Mouse (Mus musculus) adrenal gland, postnatal 0 days (tissue): ENCODE measurements around the gene Dxo. TPM values are rescaled to one million over a fixed set of nuclear protein-coding genes. Genes with fewer than 3 reads are reported as not detected.

Experiments
- microRNA-seq: library from miRNA; unstranded; fragments of <30 nt; microRNA quantifications from one replicate; pipeline ENCODE4, GENCODE M21; 2016; ENCODE audit warnings: borderline replicate concordance; ENCODE audit not compliant: insufficient number of aligned reads
- polyA plus RNA-seq: library from polyadenylated mRNA; unstranded; fragments of >200 nt; fragmentation: Nextera tagmentation; extraction: Ambion mirVana; gene quantifications from 2 replicates; pipeline ENCODE4 v1.2.1, GENCODE M21; 2015

Gene Dxo
- 34.6 and 62.4 TPM in 2 replicates for polyA plus RNA-seq

GRCm38 (mm10) chr17:34836856-34837221 is at the start of gene Dxo, which contains the start of gene Stk19:
Gene Dxo, plus strand, starts transcription at chr17:34837019.
Gene Stk19, minus strand, starts transcription at chr17:34836945.

GRCm38 (mm10) chr17:34804301-34804700 is 32.5 kb upstream of the Dxo start, which contains the start of gene Cyp21a1:
Gene Cyp21a1, minus strand, starts transcription at chr17:34804561.

GRCm38 (mm10) chr17:34849722-34850516 is 13.1 kb downstream of the Dxo start, which contains the start of the genes Skiv2l and Nelfe:
Gene Skiv2l, minus strand, starts transcription at chr17:34850210.
Gene Nelfe, plus strand, starts transcription at chr17:34850391.

GRCm38 (mm10) chr17:34862416-34863081 is 25.7 kb downstream of the Dxo start, which contains the start of gene Cfb:
Gene Cfb, minus strand, starts transcription at chr17:34862518.

GRCm38 (mm10) chr17:34879336-34879879 is 42.6 kb downstream of the Dxo start, which contains the start of gene Zbtb12:
Gene Zbtb12, plus strand, starts transcription at chr17:34879483.

GRCm38 (mm10) chr17:34881683-34882310 is 45.0 kb downstream of the Dxo start, which contains the start of gene Gm20547:
Gene Gm20547, minus strand, starts transcription at chr17:34882042.

Small RNA genes within 50 kb of the gene (microRNA-seq; reads per million reads assigned to microRNA genes)
- gene Mir6970: not detected
- 1.8 reads per million for gene Mir6971
- gene Mir6972: not detected

Other genes with a start within 250 kb of the Dxo start
- gene Gpsm3, start 247.2 kb upstream of the Dxo start, polyA plus RNA-seq: 15.0 TPM in 2 replicates
- gene Pbx2, start 245.8 kb upstream of the Dxo start, polyA plus RNA-seq: 6.1 and 6.8 TPM in 2 replicates
- 4.4 and 5.1 TPM in 2 replicates for gene Ager, start 239.2 kb upstream of the Dxo start, polyA plus RNA-seq
- gene Rnf5, start 233.3 kb upstream of the Dxo start, polyA plus RNA-seq: 90.9 and 133 TPM in 2 replicates
- gene Agpat1, start 232.8 kb upstream of the Dxo start, polyA plus RNA-seq: 43.8 and 58.6 TPM in 2 replicates
- 11.5 and 18.6 TPM in 2 replicates for gene Egfl8, start 221.0 kb upstream of the Dxo start, polyA plus RNA-seq
- gene Ppt2, start 208.5 kb upstream of the Dxo start, polyA plus RNA-seq: 25.5 and 34.3 TPM in 2 replicates
- 1.3 and 2.2 TPM in 2 replicates for gene Prrt1, start 207.5 kb upstream of the Dxo start, polyA plus RNA-seq
- 13.8 and 17.8 TPM in 2 replicates for gene Fkbpl, start 192.3 kb upstream of the Dxo start, polyA plus RNA-seq
- 34.1 and 43.4 TPM in 2 replicates for gene Atf6b, start 189.9 kb upstream of the Dxo start, polyA plus RNA-seq
- 10.3 and 10.4 TPM in 2 replicates for gene Tnxb, start 166.5 kb upstream of the Dxo start, polyA plus RNA-seq
- 182 and 224 TPM in 2 replicates for gene C4b, start 93.1 kb upstream of the Dxo start, polyA plus RNA-seq
- 2,316 and 6,586 TPM in 2 replicates for gene Cyp21a1, start 32.5 kb upstream of the Dxo start, polyA plus RNA-seq
- 37.9 and 41.1 TPM in 2 replicates for gene Stk19, start 74 bp upstream of the Dxo start, polyA plus RNA-seq
- gene Skiv2l, start 13.2 kb downstream of the Dxo start, polyA plus RNA-seq: 23.8 and 36.5 TPM in 2 replicates
- gene Nelfe, start 13.4 kb downstream of the Dxo start, polyA plus RNA-seq: 56.9 and 73.9 TPM in 2 replicates
- gene Cfb, start 25.5 kb downstream of the Dxo start, polyA plus RNA-seq: 27.2 and 40.8 TPM in 2 replicates
- gene Zbtb12, start 42.5 kb downstream of the Dxo start, polyA plus RNA-seq: 1.6 and 1.9 TPM in 2 replicates
- not detected in 2 replicates for gene Gm20547, start 45.0 kb downstream of the Dxo start, polyA plus RNA-seq
- gene C2, start 61.2 kb downstream of the Dxo start, polyA plus RNA-seq: 37.4 and 41.0 TPM in 2 replicates
- gene Ehmt2, start 61.5 kb downstream of the Dxo start, polyA plus RNA-seq: 45.4 and 52.6 TPM in 2 replicates
- gene Slc44a4, start 77.4 kb downstream of the Dxo start, polyA plus RNA-seq: 1.1 TPM in 2 replicates
- 24.3 and 32.3 TPM in 2 replicates for gene Neu1, start 94.2 kb downstream of the Dxo start, polyA plus RNA-seq
- gene Hspa1b, start 122.2 kb downstream of the Dxo start, polyA plus RNA-seq: 1.4 and 1.6 TPM in 2 replicates
- not detected in 2 replicates for gene Gm20481, start 132.9 kb downstream of the Dxo start, polyA plus RNA-seq
- gene Hspa1a, start 135.1 kb downstream of the Dxo start, polyA plus RNA-seq: 11.8 and 21.4 TPM in 2 replicates
- gene Hspa1l, start 135.7 kb downstream of the Dxo start, polyA plus RNA-seq: 0.11 and 0.17 TPM in 2 replicates
- gene Lsm2, start 144.8 kb downstream of the Dxo start, polyA plus RNA-seq: 62.8 and 87.8 TPM in 2 replicates
- 31.9 and 37.8 TPM in 2 replicates for gene Vars, start 164.0 kb downstream of the Dxo start, polyA plus RNA-seq
- gene Vwa7, start 179.6 kb downstream of the Dxo start, polyA plus RNA-seq: 0.21 and 0.35 TPM in 2 replicates
- 4.2 and 6.4 TPM in 2 replicates for gene Sapcd1, start 191.0 kb downstream of the Dxo start, polyA plus RNA-seq
- 2.5 and 3.4 TPM in 2 replicates for gene Msh5, start 209.7 kb downstream of the Dxo start, polyA plus RNA-seq
- 309 and 357 TPM in 2 replicates for gene Clic1, start 212.9 kb downstream of the Dxo start, polyA plus RNA-seq
- gene Ddah2, start 222.0 kb downstream of the Dxo start, polyA plus RNA-seq: 134 and 219 TPM in 2 replicates
- 0.19 and 0.61 TPM in 2 replicates for gene Ly6g6c, start 228.4 kb downstream of the Dxo start, polyA plus RNA-seq
- gene Mpig6b, start 229.2 kb downstream of the Dxo start, polyA plus RNA-seq: 0.55 and 0.69 TPM in 2 replicates
- 0.12 and 0.55 TPM in 2 replicates for gene Ly6g6e, start 239.9 kb downstream of the Dxo start, polyA plus RNA-seq
- 1.4 and 2.1 TPM in 2 replicates for gene Ly6g6d, start 241.0 kb downstream of the Dxo start, polyA plus RNA-seq
- 0.22 and 0.73 TPM in 2 replicates for gene Ly6g6f, start 248.6 kb downstream of the Dxo start, polyA plus RNA-seq